Mouse (Mus musculus): Measurements from ENCODE around the gene Dnajb12. TPM values are rescaled to one million over a fixed set of nuclear protein-coding genes. Genes with fewer than 3 reads are reported as not detected.

Gene Dnajb12
- polyA plus RNA-seq, 1 experiment from 2014 or later, result 24.8 TPM

- H3K9ac ChIP-seq, result peak overlapping the region; percentile 26
- no peaks in the 10 kb centered on the region for H3K36me3 ChIP-seq
- H3K4me1 ChIP-seq, result peaks cover 22% of the 10 kb centered on the region
- H3K9me3 ChIP-seq (replicated peaks), result no peaks in the 10 kb centered on the region
- peak overlapping the region; percentile 32 for H3K4me3 ChIP-seq (replicated peaks)
- peak overlapping the region; percentile 49 for H3K4me2 ChIP-seq (replicated peaks)
- peak overlapping the region; percentile 82 for H3K27ac ChIP-seq (replicated peaks)
- peak; percentile 55 for ATAC-seq (ENCODE audit: insufficient number of reproducible peaks, low FRiP score, low TSS enrichment, low read depth)
- WGBS, result 2% methylated on average over 16 of the region's 16 CpGs
- no peaks in the 10 kb centered on the region for H3K27me3 ChIP-seq
Measured at GRCm38 (mm10) chr10:59942847-59943420, 63.6 kb downstream of the Dnajb12 start.

GRCm38 (mm10) chr10:59943421-59943989, 64.1 kb downstream of the Dnajb12 start:
- Histone ChIP-seq H3K27ac (replicated peaks) (peak overlapping the region; percentile 82), H3K9me3 (replicated peaks) (no peaks in the 10 kb centered on the region)
- ATAC-seq (ENCODE audit: insufficient number of reproducible peaks, low FRiP score, low TSS enrichment, low read depth), result peak; percentile 66

GRCm38 (mm10) chr10:59945416-59945815, 66.1 kb downstream of the Dnajb12 start:
- Histone ChIP-seq H3K9me3 (replicated peaks) (no peaks in the 10 kb centered on the region), H3K27ac (replicated peaks) (no peak overlapping the region), H3K4me2 (replicated peaks) (no peak overlapping the region), H3K9ac (no peak overlapping the region), H3K4me1 (peaks cover 46% of the 10 kb centered on the region), H3K27me3 (no peaks in the 10 kb centered on the region), H3K4me3 (replicated peaks) (no peak overlapping the region), H3K36me3 (no peaks in the 10 kb centered on the region)
- 94% methylated on average over 3 of the region's 3 CpGs for WGBS
- ATAC-seq (ENCODE audit: insufficient number of reproducible peaks, low FRiP score, low TSS enrichment, low read depth), result no peak

More at GRCm38 (mm10) chr10:59943421-59943989, 64.1 kb downstream of the Dnajb12 start:
- H3K4me2 ChIP-seq (replicated peaks), result peak overlapping the region; percentile 49
- H3K36me3 ChIP-seq, result no peaks in the 10 kb centered on the region
- H3K9ac ChIP-seq, result peak overlapping the region; percentile 26; the same call in 1 of the 2 replicates
- 33% methylated on average over 13 of the region's 13 CpGs for WGBS
- H3K27me3 ChIP-seq, result no peaks in the 10 kb centered on the region
- H3K4me3 ChIP-seq (replicated peaks), result peak overlapping the region; percentile 32
- H3K4me1 ChIP-seq, result peaks cover 27% of the 10 kb centered on the region

GRCm38 (mm10) chr10:59946362-59946761, 67.0 kb downstream of the Dnajb12 start:
- Histone ChIP-seq H3K27me3 (no peaks in the 10 kb centered on the region), H3K9me3 (replicated peaks) (no peaks in the 10 kb centered on the region), H3K4me2 (replicated peaks) (no peak overlapping the region), H3K27ac (replicated peaks) (no peak overlapping the region), H3K4me3 (replicated peaks) (no peak overlapping the region), H3K9ac (no peak overlapping the region), H3K4me1 (peaks cover 50% of the 10 kb centered on the region), H3K36me3 (no peaks in the 10 kb centered on the region)
- no peak for ATAC-seq (ENCODE audit: insufficient number of reproducible peaks, low FRiP score, low TSS enrichment, low read depth)
- WGBS, result 88% methylated on average over 5 of the region's 5 CpGs

- Histone ChIP-seq H3K9me3 (replicated peaks) (no peaks in the 10 kb centered on the region), H3K4me3 (replicated peaks) (no peak overlapping the region), H3K27ac (replicated peaks) (peak overlapping the region; percentile 97), H3K9ac (no peak overlapping the region), H3K4me2 (replicated peaks) (no peak overlapping the region), H3K4me1 (peaks cover 47% of the 10 kb centered on the region), H3K36me3 (no peaks in the 10 kb centered on the region), H3K27me3 (no peaks in the 10 kb centered on the region)
- 53% methylated on average over 7 of the region's 7 CpGs for WGBS
- ATAC-seq (ENCODE audit: insufficient number of reproducible peaks, low FRiP score, low TSS enrichment, low read depth), result no peak
Measured at GRCm38 (mm10) chr10:59947296-59948073, 68.1 kb downstream of the Dnajb12 start.

GRCm38 (mm10) chr10:59948363-59949254, 69.3 kb downstream of the Dnajb12 start:
- peak overlapping the region; percentile 88 for H3K4me2 ChIP-seq (replicated peaks)
- 30% methylated on average over 6 of the region's 6 CpGs for WGBS
- peak overlapping the region; percentile 97 for H3K27ac ChIP-seq (replicated peaks)
- H3K4me3 ChIP-seq (replicated peaks), result peak overlapping the region; percentile 90
- H3K4me1 ChIP-seq, result peaks cover 46% of the 10 kb centered on the region
- ATAC-seq (ENCODE audit: insufficient number of reproducible peaks, low FRiP score, low TSS enrichment, low read depth), result no peak
- H3K36me3 ChIP-seq, result no peaks in the 10 kb centered on the region
- no peaks in the 10 kb centered on the region for H3K27me3 ChIP-seq
- no peak overlapping the region for H3K9ac ChIP-seq
- no peaks in the 10 kb centered on the region for H3K9me3 ChIP-seq (replicated peaks)

Other genes starting within 250 kb of the Dnajb12 start
- 86.1 and 88.2 TPM in 2 replicates for gene Micu1, start 177.1 kb upstream of the Dnajb12 start, polyA plus RNA-seq (2015; fragmentation: Nextera tagmentation; extraction: Ambion mirVana)
- 83.3 and 89.1 TPM in 2 replicates for gene Ddit4, start 72.3 kb downstream of the Dnajb12 start, polyA plus RNA-seq (2015; fragmentation: Nextera tagmentation; extraction: Ambion mirVana)
- gene Ascc1, start 123.2 kb downstream of the Dnajb12 start, polyA plus RNA-seq (2015; fragmentation: Nextera tagmentation; extraction: Ambion mirVana), result 44.1 and 47.8 TPM in 2 replicates
- gene Anapc16, start 123.6 kb downstream of the Dnajb12 start, polyA plus RNA-seq (2015; fragmentation: Nextera tagmentation; extraction: Ambion mirVana), result 107 and 113 TPM in 2 replicates
- 11.9 and 12.2 TPM in 2 replicates for gene Spock2, start 226.7 kb downstream of the Dnajb12 start, polyA plus RNA-seq (2015; fragmentation: Nextera tagmentation; extraction: Ambion mirVana)

Data from embryonic facial prominence, embryonic 15.5 days (tissue).